Mouse (Mus musculus): Measurements from ENCODE around the gene Arhgef40. TPM values are rescaled to one million over a fixed set of nuclear protein-coding genes. Genes with fewer than 3 reads are reported as not detected.

The Arhgef40 gene
- polyA plus RNA-seq, 1 experiment from 2014 or later: 36.4 TPM

GRCm38 (mm10) chr14:52009841-52010240 is 25.3 kb downstream of the Arhgef40 start:
- no peak overlapping the region for H3K27ac ChIP-seq (replicated peaks)
- TF ChIP-seq CTCF (IDR thresholded peaks at IDR 0.05; ENCODE audit: low read depth) (no peak), EP300 (optimal IDR thresholded peaks at IDR 0.05) (no peak)
- no peak overlapping the region for H3K4me3 ChIP-seq (ENCODE audit: low read depth, low read length)
- ATAC-seq (ENCODE audit: low FRiP score, low TSS enrichment) (no peak), DNase-seq (ENCODE audit: low spot score) (no peak)
- 80% methylated on average over 6 of the region's 6 CpGs for WGBS
- no peak overlapping the region for H3K4me2 ChIP-seq (replicated peaks; ENCODE audit: low read depth)
- peaks cover 9% of the 10 kb centered on the region; the same call in 1 of the 2 replicates for H3K36me3 ChIP-seq (ENCODE audit: control insufficient read depth, insufficient read depth, low read length)
- H3K9ac ChIP-seq (ENCODE audit: low read length): no peak overlapping the region
- no peaks in the 10 kb centered on the region for H3K4me1 ChIP-seq (replicated peaks; ENCODE audit: control insufficient read depth, insufficient read depth)
- H3K27me3 ChIP-seq (ENCODE audit: control insufficient read depth, insufficient read depth, low read length): no peaks in the 10 kb centered on the region
- H3K9me3 ChIP-seq (ENCODE audit: control insufficient read depth, low read length): no peaks in the 10 kb centered on the region

GRCm38 (mm10) chr14:52010446-52011111 is 26.1 kb downstream of the Arhgef40 start:
- Histone ChIP-seq H3K4me3 (ENCODE audit: low read depth, low read length) (no peak overlapping the region), H3K27ac (replicated peaks) (no peak overlapping the region), H3K4me1 (replicated peaks; ENCODE audit: control insufficient read depth, insufficient read depth) (peaks cover 3% of the 10 kb centered on the region; the same call in 1 of the 2 replicates), H3K27me3 (ENCODE audit: control insufficient read depth, insufficient read depth, low read length) (no peaks in the 10 kb centered on the region), H3K4me2 (replicated peaks; ENCODE audit: low read depth) (peak overlapping the region; percentile 9), H3K9me3 (ENCODE audit: control insufficient read depth, low read length) (no peaks in the 10 kb centered on the region), H3K36me3 (ENCODE audit: control insufficient read depth, insufficient read depth, low read length) (peaks cover 9% of the 10 kb centered on the region; the same call in 1 of the 2 replicates), H3K9ac (ENCODE audit: low read length) (no peak overlapping the region)
- TF ChIP-seq CTCF (IDR thresholded peaks at IDR 0.05; ENCODE audit: low read depth) (no peak), EP300 (optimal IDR thresholded peaks at IDR 0.05) (no peak)
- no peak for ATAC-seq (ENCODE audit: low FRiP score, low TSS enrichment)
- WGBS: 15% methylated on average over 9 of the region's 9 CpGs
- DNase-seq (ENCODE audit: low spot score): no peak

GRCm38 (mm10) chr14:52011683-52012082 is 27.2 kb downstream of the Arhgef40 start:
- DNase-seq (ENCODE audit: low spot score) (no peak), ATAC-seq (ENCODE audit: low FRiP score, low TSS enrichment) (no peak)
- no peaks in the 10 kb centered on the region for H3K9me3 ChIP-seq (ENCODE audit: control insufficient read depth, low read length)
- WGBS: 64% methylated on average over 1 of the region's 1 CpGs
- H3K36me3 ChIP-seq (ENCODE audit: control insufficient read depth, insufficient read depth, low read length): peaks cover 5% of the 10 kb centered on the region; the same call in 1 of the 2 replicates
- H3K9ac ChIP-seq (ENCODE audit: low read length): no peak overlapping the region
- no peaks in the 10 kb centered on the region for H3K27me3 ChIP-seq (ENCODE audit: control insufficient read depth, insufficient read depth, low read length)
- H3K4me3 ChIP-seq (ENCODE audit: low read depth, low read length): no peak overlapping the region
- H3K4me2 ChIP-seq (replicated peaks; ENCODE audit: low read depth): no peak overlapping the region
- no peak for TF ChIP-seq CTCF (IDR thresholded peaks at IDR 0.05; ENCODE audit: low read depth)
- TF ChIP-seq EP300 (optimal IDR thresholded peaks at IDR 0.05): no peak
- no peak overlapping the region for H3K27ac ChIP-seq (replicated peaks)
- peaks cover 10% of the 10 kb centered on the region; the same call in 1 of the 2 replicates for H3K4me1 ChIP-seq (replicated peaks; ENCODE audit: control insufficient read depth, insufficient read depth)

GRCm38 (mm10) chr14:52012085-52012484 is 27.6 kb downstream of the Arhgef40 start:
- DNase-seq (ENCODE audit: low spot score) (no peak), ATAC-seq (ENCODE audit: low FRiP score, low TSS enrichment) (no peak)
- Histone ChIP-seq H3K4me3 (ENCODE audit: low read depth, low read length) (no peak overlapping the region), H3K27ac (replicated peaks) (no peak overlapping the region), H3K9ac (ENCODE audit: low read length) (no peak overlapping the region), H3K4me1 (replicated peaks; ENCODE audit: control insufficient read depth, insufficient read depth) (peaks cover 10% of the 10 kb centered on the region; the same call in 1 of the 2 replicates), H3K4me2 (replicated peaks; ENCODE audit: low read depth) (no peak overlapping the region), H3K36me3 (ENCODE audit: control insufficient read depth, insufficient read depth, low read length) (peaks cover 2% of the 10 kb centered on the region; the same call in 1 of the 2 replicates), H3K9me3 (ENCODE audit: control insufficient read depth, low read length) (no peaks in the 10 kb centered on the region), H3K27me3 (ENCODE audit: control insufficient read depth, insufficient read depth, low read length) (no peaks in the 10 kb centered on the region)
- WGBS: 59% methylated on average over 4 of the region's 4 CpGs
- TF ChIP-seq CTCF (IDR thresholded peaks at IDR 0.05; ENCODE audit: low read depth) (no peak), EP300 (optimal IDR thresholded peaks at IDR 0.05) (no peak)

- no peaks in the 10 kb centered on the region for H3K27me3 ChIP-seq (ENCODE audit: control insufficient read depth, insufficient read depth, low read length)
- H3K4me3 ChIP-seq (ENCODE audit: low read depth, low read length): no peak overlapping the region
- H3K9me3 ChIP-seq (ENCODE audit: control insufficient read depth, low read length): no peaks in the 10 kb centered on the region
- no peak overlapping the region for H3K27ac ChIP-seq (replicated peaks)
- H3K4me2 ChIP-seq (replicated peaks; ENCODE audit: low read depth): no peak overlapping the region
- no peaks in the 10 kb centered on the region for H3K36me3 ChIP-seq (ENCODE audit: control insufficient read depth, insufficient read depth, low read length)
- ATAC-seq (ENCODE audit: low FRiP score, low TSS enrichment) (no peak), DNase-seq (ENCODE audit: low spot score) (no peak)
- H3K4me1 ChIP-seq (replicated peaks; ENCODE audit: control insufficient read depth, insufficient read depth): peaks cover 10% of the 10 kb centered on the region; the same call in 1 of the 2 replicates
- TF ChIP-seq CTCF (IDR thresholded peaks at IDR 0.05; ENCODE audit: low read depth): no peak
- TF ChIP-seq EP300 (optimal IDR thresholded peaks at IDR 0.05): no peak
- H3K9ac ChIP-seq (ENCODE audit: low read length): no peak overlapping the region
- WGBS: 76% methylated on average over 5 of the region's 5 CpGs
Measured at GRCm38 (mm10) chr14:52012553-52012952, 28.0 kb downstream of the Arhgef40 start.

- 53% methylated on average over 8 of the region's 8 CpGs for WGBS
- Histone ChIP-seq H3K27ac (replicated peaks) (peak overlapping the region; percentile 99; the same call in 1 of the 2 replicates), H3K9me3 (ENCODE audit: control insufficient read depth, low read length) (no peaks in the 10 kb centered on the region), H3K4me3 (ENCODE audit: low read depth, low read length) (no peak overlapping the region; the same call in 1 of the 2 replicates), H3K27me3 (ENCODE audit: control insufficient read depth, insufficient read depth, low read length) (no peaks in the 10 kb centered on the region), H3K36me3 (ENCODE audit: control insufficient read depth, insufficient read depth, low read length) (no peaks in the 10 kb centered on the region), H3K4me1 (replicated peaks; ENCODE audit: control insufficient read depth, insufficient read depth) (peaks cover 10% of the 10 kb centered on the region; the same call in 1 of the 2 replicates), H3K9ac (ENCODE audit: low read length) (no peak overlapping the region), H3K4me2 (replicated peaks; ENCODE audit: low read depth) (no peak overlapping the region)
- TF ChIP-seq EP300 (optimal IDR thresholded peaks at IDR 0.05): no peak
- TF ChIP-seq CTCF (IDR thresholded peaks at IDR 0.05; ENCODE audit: low read depth): no peak
- no peak for ATAC-seq (ENCODE audit: low FRiP score, low TSS enrichment)
- no peak for DNase-seq (ENCODE audit: low spot score)
Measured at GRCm38 (mm10) chr14:52013021-52013610, 28.6 kb downstream of the Arhgef40 start.

Measured in stomach, postnatal 0 days (tissue).